Mouse (Mus musculus) C2C12 (cell line): Measurements from ENCODE around the gene Odc1. TPM values are rescaled to one million over a fixed set of nuclear protein-coding genes. Genes with fewer than 3 reads are reported as not detected.

Experiments used
- H3K27me3 ChIP-seq: one replicate; pipeline ENCODE4 v1.6.1; 2011; ENCODE audit not compliant: control insufficient read depth, insufficient read depth, insufficient read length
- H3K36me3 ChIP-seq: one replicate; pipeline ENCODE4 v1.6.1; 2011; ENCODE audit not compliant: control insufficient read depth, insufficient read depth
- H3K4me3 ChIP-seq: one replicate; pipeline ENCODE4 v1.5.1; 2011; ENCODE audit warnings: mild to moderate bottlenecking, control low read depth; ENCODE audit not compliant: poor library complexity, insufficient read depth, severe bottlenecking
- H3K79me2 ChIP-seq: one replicate; pipeline ENCODE4 v1.6.1; 2011; ENCODE audit not compliant: control insufficient read depth, insufficient read depth
- H3K79me3 ChIP-seq: one replicate; pipeline ENCODE4 v1.6.1; 2011; ENCODE audit warnings: low read depth, control low read depth
- H3ac ChIP-seq: one replicate; pipeline ENCODE3; 2011; ENCODE audit warnings: low read depth; ENCODE audit not compliant: control insufficient read depth, insufficient read length
- CEBPB ChIP-seq: IDR thresholded peaks from one replicate; pipeline ENCODE4 v1.6.1; 2011; ENCODE audit warnings: low read depth, mild to moderate bottlenecking, control low read depth, moderate library complexity
- CTCF ChIP-seq: IDR thresholded peaks from one replicate; pipeline ENCODE4 v1.5.1; 2011; ENCODE audit not compliant: control insufficient read depth, insufficient read depth, insufficient read length
- FOSL1 ChIP-seq: IDR thresholded peaks from one replicate; pipeline ENCODE4 v1.8.0; 2011; ENCODE audit warnings: mild to moderate bottlenecking, low read length; ENCODE audit not compliant: poor library complexity, insufficient read depth, severe bottlenecking
- MAX ChIP-seq: IDR thresholded peaks from one replicate; pipeline ENCODE4 v1.6.1; 2011; ENCODE audit warnings: mild to moderate bottlenecking, control low read depth
- MYOD1 ChIP-seq: IDR thresholded peaks from one replicate; pipeline ENCODE4 v1.6.1; 2011; ENCODE audit warnings: low read depth; ENCODE audit not compliant: control insufficient read depth, insufficient read length
- MYOG ChIP-seq: IDR thresholded peaks from one replicate; pipeline ENCODE4 v1.6.1; 2011; ENCODE audit not compliant: control insufficient read depth, insufficient read length; ENCODE audit errors: extremely low read depth
- USF1 ChIP-seq: IDR thresholded peaks from one replicate; pipeline ENCODE4 v1.6.1; 2011; ENCODE audit warnings: low read depth, mild to moderate bottlenecking, control low read depth, moderate library complexity
- polyA plus RNA-seq: library from polyadenylated mRNA; unstranded; fragments of >200 nt; fragmentation: generic; extraction: Trizol; gene quantifications from one replicate; pipeline ENCODE4 v1.2.1, GENCODE M21; 2012; ENCODE audit warnings: missing spikeins

Gene Odc1
- polyA plus RNA-seq, 1 experiment: 256 TPM

GRCm38 (mm10) chr12:17594701-17595100 lies 50.1 kb downstream of the Odc1 start:
- Histone ChIP-seq H3ac (no peak overlapping the region), H3K79me3 (no peaks in the 10 kb centered on the region), H3K27me3 (no peaks in the 10 kb centered on the region), H3K79me2 (no peaks in the 10 kb centered on the region), H3K36me3 (no peaks in the 10 kb centered on the region), H3K4me3 (no peak overlapping the region)
- TF ChIP-seq MYOD1 (no peak), USF1 (no peak), CEBPB (no peak), MYOG (no peak), FOSL1 (no peak), CTCF (no peak), MAX (no peak)

- Histone ChIP-seq H3K36me3 (no peaks in the 10 kb centered on the region), H3K79me3 (no peaks in the 10 kb centered on the region), H3ac (no peak overlapping the region), H3K27me3 (no peaks in the 10 kb centered on the region), H3K4me3 (no peak overlapping the region), H3K79me2 (no peaks in the 10 kb centered on the region)
- TF ChIP-seq FOSL1: no peak
Observed at GRCm38 (mm10) chr12:17595166-17595565, 50.6 kb downstream of the Odc1 start.

Other genes with a start within 250 kb of the Odc1 start
- 0.35 TPM for gene Atp6v1c2, start 215.4 kb upstream of the Odc1 start, polyA plus RNA-seq
- 20.3 TPM for gene Nol10, start 196.3 kb upstream of the Odc1 start, polyA plus RNA-seq
- gene Hpcal1, start 146.1 kb downstream of the Odc1 start, polyA plus RNA-seq: 114 TPM